Mouse (Mus musculus) naive thymus-derived CD4-positive, alpha-beta T cell, adult 2 months (primary cell): Measurements from ENCODE around the gene Dab1.

Experiments used
- DNase-seq: peaks from one replicate; pipeline ENCODE4 v3.0.0-alpha.2; 2011; ENCODE audit warnings: low read depth

Dab1 gene

DNA sequence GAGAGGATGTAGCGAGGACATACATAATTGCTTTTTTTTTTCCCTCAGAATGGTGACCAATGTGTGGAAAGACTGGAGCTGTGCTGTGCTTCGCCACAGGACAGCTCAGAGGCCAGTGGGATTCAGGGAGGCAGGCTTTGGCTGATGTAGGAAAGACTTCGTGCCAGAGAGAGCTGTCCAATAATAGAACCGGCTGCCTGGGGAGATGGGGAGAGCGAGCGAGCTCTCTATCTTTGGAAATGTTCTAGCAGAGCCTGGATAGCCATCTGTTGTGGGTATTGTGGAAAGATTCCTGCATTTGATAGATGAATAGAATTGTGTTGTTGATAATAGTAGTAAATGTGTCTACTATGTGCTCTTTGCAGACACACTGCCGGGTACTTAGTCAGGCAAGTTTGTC lies 833.4 kb downstream of the Dab1 start:
- DNase-seq, result no peak

DNA sequence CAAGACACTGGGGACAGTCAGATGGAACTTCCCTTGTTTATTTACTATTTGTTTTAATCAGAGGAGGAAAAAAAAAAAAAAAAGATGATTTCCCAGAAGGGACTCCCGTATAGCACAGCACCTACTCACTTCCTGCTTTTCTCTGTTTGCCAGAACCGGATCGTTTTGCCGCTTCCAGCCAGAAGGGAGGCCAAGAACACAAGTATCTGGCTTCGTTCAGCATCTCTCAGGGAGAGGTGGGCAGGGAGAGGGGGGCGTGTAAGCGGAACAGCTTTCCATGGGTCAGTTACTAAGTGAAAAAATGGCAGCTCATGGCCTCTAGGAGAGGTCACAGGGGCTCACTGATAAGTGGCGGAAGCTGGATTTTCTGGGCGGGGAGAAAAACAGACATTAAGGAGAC lies 836.0 kb downstream of the Dab1 start:
- no peak for DNase-seq

DNA sequence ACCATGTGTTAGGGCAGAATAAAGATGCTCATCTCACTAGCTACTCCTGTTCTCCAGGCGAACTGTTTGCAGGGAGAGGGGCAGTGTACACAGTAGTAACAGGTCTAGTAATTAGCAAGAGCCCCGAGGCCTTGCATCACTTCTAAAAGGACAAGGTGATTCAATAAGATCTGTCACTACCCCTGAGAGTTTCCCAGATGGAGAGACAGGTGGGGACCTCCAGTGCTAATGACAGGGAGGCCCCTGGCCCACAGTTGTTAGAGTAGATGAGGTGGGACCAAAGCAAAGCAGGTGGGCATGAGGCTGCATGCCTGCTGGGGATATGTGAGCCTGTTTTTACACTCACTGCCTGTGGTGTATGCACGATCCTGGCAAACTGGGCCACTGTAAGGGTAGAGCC lies 836.6 kb downstream of the Dab1 start:
- no peak for DNase-seq

DNA sequence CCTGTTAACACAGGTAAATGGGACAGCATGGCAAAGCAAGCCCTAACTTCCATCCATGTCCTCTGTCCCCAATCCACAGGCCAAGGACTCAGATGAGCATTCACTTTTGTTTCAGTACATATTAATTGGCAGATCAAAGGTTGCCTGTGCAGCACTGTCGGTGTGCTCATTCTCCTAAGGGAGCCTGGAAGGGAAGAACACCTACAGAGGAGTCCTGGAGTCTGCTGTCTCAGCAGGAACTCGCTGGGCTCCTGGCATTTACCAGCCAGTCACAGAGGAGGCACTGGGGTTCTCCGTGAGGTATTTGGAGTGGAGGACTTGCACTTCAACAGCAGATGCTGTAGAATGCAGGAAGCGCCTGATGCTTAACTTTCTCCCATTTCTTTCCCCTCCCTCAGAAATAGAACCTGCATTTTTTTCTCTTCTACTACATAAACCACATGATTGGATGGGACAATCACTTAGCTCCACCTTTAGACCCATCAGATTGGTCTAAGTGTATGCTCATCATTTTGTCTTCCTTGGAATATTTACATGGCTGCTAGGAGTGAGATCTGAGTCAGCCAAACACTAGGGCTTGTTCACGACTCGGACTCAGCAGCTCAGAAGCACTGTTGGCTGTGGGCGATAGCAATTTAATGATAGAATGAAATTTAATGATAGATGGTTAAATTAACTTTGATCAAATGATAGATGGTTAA lies 837.2 kb downstream of the Dab1 start:
- DNase-seq, result no peak

DNA sequence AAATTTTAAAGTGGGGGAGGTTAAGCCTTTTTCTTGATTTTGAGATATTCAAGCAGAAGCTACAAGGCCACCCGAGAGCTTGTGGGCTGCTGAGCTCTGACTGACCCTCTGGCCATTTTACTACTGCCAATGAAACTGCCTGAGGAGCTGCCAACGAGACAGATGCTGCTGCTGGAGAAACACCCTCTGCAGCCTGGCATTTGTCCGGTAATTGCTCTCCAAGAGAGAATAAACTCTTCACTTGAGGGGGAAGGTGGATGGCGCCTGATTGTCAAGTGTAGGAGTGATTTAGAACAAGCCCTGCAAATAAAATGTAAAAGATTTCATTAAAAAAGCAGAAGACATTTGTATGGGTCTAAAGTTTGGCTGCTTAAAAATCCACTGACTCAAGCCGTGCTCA lies 839.6 kb downstream of the Dab1 start:
- DNase-seq, result no peak

DNA sequence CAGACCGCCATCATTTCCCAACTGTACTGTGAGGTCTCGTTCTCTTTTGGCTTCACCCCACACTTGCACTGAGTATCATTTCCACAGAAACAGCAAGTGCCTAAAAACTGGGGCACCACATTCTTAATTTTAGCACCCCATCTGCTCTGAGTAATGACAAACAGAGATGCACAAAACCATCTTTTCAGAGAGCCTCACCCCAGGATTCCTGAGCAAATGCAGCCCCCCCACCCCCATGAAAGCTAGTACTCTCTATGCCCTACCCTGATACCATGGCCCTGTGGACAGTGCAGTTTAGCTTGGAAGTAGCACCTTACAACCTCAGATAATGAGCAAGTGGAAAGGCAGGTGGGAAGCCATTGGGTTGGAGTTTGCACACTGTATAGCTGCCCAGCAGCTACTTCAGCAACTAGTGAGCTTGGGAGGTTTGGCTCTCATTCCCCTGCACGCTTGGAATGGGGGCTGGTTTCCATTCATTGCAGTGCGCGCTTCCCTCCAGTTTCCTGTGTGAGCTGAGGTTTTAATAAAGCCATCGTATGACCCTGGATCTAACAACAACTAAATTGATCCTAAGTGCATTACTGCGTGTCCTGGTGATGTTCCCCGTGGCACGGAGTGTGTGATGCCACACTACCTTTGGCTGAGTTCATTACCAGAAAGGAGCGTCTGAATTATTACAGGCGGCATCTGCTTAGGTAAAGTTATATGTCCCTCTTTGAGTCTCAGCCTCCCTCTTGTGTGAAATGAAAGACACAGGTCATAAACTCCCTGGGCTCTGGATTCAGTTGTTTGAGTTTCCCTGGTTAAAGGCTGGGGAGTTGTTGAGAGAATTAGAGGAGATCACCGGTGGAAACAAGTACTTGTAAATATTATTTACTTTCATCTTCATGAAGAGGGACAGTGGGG lies 842.2 kb downstream of the Dab1 start:
- DNase-seq, result no peak

DNA sequence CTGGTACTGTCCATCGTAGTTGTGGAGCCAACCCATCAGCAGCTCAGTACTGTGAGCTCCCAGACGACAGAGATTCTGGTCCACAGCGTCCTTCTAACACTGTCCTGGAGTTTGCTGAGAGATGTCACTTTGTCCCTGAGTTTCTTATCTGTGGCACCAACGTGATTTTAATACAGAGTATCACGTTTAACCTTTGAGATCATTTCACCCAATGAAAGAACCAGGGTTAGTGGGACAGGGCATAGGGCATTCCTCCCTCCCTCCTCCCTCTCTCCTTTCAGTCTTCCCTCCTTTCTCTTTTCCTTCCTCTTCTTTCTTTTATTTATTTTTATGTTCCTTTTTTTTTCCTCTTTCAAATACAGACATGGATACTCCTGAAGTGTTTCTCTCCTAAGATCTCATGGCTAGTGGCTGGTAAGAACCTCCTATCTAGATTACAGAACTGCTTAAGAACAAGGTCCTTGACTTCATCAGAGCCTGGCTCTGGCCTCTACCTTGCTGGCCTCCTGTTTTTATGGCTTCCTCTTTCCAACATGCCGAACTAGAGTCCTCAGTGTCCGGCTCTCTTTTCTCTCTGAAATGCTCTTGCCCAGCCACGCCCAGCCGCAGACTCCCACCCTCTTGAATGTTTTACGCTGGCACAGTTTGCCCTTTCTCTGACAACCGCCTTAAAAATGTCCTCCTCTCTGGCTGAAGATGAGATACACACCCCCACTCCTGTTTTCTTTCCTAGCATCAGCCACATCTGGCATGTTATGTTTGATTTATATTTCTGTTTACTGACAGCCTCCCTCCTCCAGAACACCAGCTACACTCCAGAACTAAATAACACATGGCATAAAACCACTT lies 844.0 kb downstream of the Dab1 start:
- no peak for DNase-seq

DNA sequence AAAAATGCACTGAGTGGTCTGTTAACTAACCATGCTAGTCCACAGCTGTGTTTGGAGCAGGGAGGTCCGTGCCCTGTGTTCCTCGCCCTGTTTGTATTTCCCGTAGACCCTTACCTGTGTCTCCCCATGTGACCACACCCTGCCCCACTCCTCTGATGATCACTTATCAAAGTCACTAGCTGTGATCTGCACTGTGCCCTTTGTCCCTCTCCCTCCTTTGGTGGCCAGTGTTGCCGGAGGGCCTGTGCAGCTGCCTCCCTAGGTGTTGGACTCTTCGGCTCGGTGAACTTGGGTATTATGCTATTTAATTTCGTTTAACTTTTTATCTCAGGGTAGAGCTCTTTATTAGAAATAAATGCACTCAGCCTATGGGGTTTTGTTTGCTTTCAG lies 844.6 kb downstream of the Dab1 start:
- DNase-seq, result no peak

DNA sequence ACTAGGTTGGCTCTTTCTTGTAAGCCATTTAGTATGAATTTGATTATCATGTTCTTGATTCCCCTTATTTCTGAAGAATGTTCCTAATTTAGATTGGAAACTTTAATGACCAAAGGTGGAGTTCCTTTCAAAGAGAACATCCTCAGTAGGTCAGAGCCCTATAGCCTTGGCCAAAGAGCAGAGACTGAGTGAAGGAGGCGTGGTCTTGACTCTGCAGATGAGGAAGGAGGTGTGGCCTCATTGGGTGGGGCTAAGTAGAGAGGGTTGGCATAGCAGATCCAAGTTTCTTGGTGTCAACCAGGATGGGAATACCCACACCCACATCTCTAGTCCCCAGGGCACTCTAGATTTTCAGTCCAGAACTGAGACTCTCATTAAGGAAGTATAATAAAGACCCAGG lies 846.4 kb downstream of the Dab1 start:
- DNase-seq, result no peak

DNA sequence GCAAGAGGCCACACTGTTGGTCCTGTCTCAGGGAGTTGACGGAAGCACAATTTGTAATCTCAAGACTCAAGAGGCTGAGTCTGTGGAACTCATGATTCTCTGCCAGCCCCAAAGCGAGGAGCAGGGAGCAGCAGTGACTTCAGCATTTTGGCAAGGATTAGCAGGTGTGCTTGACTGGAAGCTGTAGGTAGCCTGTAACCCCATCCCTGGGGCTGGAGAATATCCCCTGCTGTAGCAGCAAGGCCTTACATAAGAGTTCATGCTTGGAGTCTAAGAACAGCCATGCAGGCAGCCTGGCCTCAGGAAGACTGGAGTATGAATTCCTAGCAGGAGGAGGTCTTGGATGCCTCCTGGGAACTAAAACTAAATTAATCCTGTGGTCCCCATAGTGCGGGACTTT lies 849.5 kb downstream of the Dab1 start:
- no peak for DNase-seq

DNA sequence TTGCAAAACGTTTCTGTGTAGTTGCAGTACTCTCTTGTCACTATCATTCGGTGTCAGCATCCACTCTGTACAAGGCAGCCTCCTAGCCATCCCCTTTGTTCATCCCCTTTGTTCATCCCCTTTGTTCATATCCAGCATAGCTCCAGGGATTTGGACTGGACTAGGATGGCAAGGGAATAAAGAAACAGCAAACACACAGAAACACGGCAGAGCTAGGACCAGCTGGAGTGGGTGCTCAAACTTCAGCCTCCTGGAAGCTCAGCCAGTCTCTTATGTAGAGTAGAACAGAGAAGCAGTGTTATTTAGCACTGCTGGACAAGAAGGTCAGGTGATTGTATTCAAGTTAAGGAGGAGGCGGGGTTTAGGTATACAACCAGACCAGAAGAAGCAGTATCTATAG lies 853.8 kb downstream of the Dab1 start:
- DNase-seq, result no peak

DNA sequence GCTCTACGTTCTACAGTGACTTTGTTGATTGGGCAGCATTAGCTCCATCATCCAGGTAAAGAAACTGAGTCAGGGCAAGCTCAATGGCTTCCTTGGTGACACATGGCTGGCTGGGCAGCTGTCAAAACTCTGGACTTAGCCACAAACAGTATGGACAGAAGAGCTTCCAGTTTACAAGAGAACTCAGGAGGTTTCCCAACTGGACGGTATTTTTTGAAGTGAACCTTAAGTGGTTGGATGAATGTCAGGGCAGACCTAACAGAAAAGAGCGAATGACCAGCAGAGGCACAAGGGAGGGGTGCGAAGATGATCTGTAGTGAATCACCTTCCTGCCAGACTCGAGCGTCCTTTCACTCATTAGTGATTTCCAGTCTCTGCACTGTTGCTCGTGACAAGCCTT lies 857.7 kb downstream of the Dab1 start:
- no peak for DNase-seq

DNA sequence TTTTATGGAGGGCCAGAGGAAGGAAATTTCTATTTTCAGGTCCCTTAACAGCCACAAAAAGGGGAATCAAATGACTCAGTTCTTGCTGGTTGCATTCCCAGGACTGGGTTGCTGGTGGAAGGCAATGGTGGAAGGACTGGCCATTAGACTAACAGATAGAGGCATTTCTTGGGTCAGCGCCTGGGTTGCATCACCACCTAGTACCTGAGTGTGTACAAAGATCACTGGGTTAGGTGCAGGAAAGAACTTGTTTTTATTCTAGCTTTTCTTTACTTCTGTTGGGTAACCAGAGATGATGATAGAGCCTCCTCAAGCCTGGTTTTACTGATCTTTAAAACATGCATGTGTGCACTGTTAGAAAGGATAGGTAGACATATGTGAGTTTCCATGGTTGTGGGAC lies 864.8 kb downstream of the Dab1 start:
- DNase-seq, result no peak

DNA sequence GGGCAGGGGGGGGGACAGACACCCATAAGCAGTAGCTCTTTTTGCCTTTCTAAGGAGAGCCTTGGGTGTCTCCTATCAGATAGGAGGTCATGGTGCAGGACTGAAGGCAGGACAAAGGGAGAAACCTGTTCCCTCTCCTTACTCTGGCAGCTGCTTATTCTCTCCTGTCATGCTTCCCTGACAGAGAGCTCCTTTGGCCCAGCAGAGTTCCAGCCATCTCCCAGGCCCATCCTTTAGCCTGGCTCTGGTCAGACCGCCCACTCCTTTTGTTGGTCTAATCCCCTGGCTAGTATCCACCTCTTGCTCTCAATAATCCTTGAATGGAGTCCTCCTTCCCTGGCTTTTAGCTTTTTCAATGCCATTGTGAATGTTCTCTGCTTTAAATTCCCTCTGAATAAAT lies 878.1 kb downstream of the Dab1 start:
- no peak for DNase-seq

DNA sequence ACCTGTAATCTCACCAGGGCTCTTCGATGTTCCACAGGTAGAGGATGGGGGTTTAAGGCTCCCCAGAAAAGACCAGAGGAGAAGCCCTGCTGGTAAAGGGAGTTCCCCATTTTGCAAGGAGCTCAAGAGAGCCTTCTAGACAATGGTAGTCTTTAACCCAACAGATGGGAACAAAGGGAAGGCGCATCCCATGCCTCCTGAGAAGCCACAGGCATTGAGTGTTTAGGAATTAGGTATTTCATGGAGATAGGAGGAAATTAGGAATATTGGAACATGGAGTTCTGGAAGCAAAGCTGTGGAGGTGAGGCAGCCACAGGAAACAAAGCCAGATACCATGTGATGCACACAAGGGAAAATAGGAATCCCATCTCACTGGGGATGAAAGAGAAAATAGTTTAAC lies 881.0 kb downstream of the Dab1 start:
- no peak for DNase-seq

DNA sequence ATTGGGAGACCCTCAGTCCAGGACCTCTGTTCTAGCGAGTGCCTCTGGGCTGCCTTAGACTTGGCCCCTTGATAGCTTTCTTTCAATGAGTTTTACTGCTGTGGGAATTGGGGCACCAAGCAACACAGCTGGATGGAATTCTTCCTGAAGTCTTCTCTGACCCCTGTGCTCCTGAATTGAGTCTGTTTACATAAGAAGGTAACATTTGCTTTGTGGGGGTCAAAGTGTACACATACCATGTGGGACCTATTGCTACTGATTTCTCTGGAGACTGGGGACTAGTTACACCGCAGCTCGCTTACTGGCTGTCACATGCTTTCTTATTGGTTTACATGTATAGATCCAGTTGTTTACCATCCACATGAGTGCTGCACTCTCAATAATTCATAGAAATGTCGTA lies 881.5 kb downstream of the Dab1 start:
- no peak for DNase-seq

DNA sequence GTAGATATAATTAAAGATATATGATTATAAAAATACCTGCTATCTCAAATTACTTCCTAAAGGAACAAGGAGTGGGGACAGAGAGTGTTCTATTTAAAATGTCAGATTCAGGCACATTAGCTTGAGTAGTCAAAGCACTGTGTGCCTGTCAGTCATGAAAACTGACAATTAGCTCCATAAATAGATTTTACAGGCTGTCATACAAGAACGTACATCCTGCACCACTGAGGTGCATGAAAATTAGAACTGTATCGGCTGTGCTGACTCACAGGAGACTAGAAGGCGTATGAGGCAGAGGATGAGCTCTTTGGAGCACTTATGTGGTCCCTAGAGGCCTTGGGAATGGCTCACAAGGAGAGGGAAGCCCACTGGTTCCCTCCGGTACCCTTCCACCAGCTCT lies 882.1 kb downstream of the Dab1 start:
- no peak for DNase-seq

DNA sequence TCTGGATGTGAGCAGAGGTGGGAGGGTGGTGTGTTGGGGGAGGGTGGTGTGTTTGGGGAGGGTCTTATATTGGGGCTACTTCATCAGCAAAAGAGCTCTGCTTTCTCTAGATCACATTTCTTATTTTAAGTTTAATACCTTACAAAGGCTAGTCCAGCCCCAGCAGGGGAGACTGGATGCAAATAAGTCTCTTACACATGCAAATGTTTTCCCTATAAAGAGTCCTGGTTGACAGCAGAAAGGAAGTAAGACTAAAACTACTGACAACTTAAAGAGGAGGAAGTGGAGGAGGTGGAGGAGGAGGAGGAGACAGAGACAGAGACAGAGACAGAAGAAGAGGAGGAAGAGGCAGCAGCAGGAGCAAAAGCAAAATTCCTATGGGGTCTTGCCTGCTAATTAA lies 885.8 kb downstream of the Dab1 start:
- DNase-seq, result no peak

DNA sequence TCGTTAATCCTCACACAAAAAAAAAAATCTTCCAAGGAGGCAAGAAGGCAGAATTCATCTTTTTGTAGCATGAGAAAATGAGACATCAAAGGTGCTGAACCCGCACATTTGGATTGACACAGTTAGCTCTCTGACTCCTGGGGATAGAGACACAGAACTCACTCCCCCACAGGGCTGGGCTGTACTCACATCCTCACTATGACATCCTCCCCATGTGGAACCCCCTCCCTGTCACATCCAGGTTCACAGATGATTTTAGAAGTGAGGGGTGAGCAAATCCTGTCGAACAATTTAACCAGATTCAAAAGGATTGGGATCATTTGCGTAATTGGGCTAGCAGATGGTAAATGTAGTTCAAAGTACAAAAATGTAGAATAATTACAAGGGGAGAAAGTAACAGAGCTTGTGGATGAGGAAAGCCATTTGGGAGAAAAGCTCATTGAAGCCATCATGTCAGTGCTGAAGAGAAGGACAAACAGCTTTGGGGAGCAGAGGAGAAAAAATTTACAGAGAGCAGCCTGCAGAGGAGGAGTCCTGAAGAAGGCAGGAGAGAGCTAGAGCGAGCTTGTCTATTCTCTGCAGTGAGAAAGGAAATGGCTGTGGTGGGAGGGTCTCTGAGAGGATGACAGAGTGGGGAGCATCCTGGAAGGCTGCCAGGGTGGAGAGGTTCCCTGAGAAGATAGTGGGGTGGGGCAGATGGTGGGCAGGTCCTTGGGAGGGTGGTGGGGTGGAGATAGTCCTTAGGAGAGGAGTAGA lies 890.2 kb downstream of the Dab1 start:
- DNase-seq, result no peak

DNA sequence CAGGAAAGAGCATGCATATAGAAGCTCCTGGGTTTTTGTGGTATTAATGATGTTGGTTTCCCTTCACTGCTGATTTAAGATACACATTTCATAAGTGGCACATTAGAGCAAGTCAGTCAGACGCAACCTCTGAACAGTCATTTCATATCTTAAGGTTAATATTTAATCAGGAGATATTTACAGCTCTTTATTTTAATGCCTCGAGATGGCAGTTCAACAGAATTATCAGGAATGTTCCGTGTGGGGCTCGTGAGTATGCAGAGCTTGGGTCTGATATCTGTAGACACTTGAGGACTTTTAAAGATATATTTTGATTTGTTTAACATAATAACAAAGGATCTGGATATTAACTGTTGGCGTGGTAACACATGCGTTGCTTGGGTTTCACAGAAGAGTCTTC lies 892.7 kb downstream of the Dab1 start:
- no peak for DNase-seq

DNA sequence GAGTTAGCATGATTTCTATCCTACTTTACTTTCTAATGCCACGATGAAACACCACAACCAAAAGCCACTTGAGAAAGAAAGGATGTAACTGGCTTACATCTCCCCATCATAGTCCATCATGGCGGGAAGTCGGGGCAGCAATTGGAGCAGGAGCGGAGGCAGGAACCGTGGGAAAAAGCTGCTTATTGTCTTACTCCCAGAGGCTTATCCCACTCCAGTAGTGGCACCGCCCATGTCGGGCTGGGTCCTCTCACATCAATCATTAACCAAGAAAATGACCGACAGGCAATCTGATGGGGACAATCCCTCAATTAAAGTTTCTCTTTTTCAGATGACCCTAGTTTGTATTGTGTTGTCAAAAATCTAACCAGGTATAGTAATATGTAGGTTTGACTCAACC lies 893.4 kb downstream of the Dab1 start:
- DNase-seq, result no peak

DNA sequence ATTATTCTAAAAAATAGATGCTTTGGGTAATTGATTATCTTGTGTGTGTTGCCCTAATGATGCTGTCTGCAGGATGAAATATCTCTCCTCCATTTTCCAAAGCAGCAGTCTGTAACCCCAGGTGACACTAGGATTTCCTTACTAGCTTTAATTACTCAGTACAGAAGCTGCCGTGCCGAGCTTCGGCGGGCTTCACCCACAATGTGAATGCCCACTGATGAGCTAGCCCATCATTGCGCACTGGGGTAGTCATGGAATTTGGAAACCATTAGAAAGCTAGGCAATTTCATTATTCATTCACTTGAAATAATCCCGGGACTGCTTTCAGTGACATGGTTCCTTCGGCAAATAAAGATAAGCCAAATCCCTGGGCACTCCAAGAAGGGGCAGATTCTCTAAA lies 894.5 kb downstream of the Dab1 start:
- no peak for DNase-seq
